Mouse (Mus musculus): Measurements from ENCODE around the gene Clec2g.

GRCm38 (mm10) chr6:128994742-128995141, 60.6 kb downstream of the Clec2g start:
- TF ChIP-seq POLR2A (IDR thresholded peaks at IDR 0.05; ENCODE audit: low read depth, low read length) (no peak), CTCF (IDR thresholded peaks at IDR 0.05; ENCODE audit: extremely low read depth, insufficient read depth, insufficient read length, insufficient replicate concordance) (no peak)

Data from spleen, adult 2 months (tissue).